Mouse (Mus musculus) kidney, adult 11 months (tissue): ENCODE measurements around the gene Sftpd.

Experiments
- DNase-seq: peaks from one replicate; pipeline ENCODE4 v3.0.0; 2022

The Sftpd gene

DNA sequence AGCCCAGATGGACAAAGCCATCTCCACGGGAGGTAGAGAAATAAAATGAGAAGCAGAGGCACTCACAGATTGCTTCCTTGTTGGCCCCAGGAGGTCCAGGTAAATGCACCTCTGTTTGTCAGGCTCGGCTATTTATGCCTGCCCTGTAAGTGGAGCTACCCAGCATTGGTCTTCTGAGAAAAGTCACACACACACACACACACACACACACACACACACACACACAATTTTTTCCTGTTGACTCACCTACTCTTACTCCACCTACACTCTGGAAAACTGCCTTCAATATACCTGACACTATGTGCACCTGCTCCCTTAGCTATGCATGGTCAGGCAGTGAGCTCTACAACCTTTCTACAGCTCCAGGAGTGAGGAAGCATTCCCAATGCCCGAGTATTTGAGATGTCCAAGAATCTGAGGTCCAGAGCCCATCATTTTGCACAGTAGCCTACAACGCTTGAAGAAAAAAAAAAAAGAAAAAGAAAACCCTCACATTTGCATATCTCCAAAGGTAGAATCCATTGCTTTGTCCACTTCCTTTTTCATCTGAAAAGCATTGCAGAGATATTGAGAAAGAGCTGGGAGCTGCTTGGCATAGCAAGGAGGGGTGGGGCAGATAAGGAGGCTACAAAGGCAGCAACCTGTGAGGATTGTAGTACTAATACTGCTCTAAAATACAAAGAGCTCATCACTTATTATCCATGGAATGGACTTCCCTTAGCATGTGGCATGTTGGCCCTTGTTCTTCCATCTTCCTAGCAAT is at the start of gene Sftpd:
Gene Sftpd, minus strand, starts transcription at position 91 of the 763 bp plus-strand sequence.
- no peak for DNase-seq

DNA sequence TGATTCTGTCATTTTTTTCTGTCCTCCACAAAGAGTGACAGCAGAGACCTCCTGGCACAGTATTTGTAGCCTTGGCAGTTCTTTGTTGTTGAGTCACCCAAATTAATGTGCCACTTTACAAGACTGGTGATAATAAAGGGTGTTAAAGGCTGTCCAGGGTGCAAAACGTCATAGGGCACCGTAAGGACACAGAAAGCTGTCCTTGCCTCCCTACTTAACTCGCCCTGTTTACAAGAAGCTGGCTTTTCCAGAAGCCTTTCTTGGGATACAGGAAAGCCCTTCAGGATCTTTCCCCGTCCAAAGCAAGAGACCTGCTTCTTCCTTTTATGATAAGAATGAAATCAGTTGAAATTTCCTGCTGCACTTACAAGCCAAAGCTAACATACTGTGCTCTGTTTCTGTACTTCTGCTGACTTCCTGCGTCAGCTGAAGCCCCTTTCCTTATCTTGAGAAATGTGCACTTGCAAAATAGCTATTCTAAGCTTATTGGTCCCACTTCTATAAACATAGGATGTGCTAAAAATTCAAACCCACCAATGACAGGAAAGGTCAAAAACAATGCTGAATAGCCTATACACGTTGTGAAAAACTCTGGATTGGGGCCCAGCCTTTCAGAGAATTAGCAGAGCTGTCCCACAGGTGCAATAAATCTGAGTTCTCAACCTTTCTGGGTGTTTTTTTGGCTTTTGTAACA is 13.2 kb upstream of the Sftpd start:
- DNase-seq: no peak

DNA sequence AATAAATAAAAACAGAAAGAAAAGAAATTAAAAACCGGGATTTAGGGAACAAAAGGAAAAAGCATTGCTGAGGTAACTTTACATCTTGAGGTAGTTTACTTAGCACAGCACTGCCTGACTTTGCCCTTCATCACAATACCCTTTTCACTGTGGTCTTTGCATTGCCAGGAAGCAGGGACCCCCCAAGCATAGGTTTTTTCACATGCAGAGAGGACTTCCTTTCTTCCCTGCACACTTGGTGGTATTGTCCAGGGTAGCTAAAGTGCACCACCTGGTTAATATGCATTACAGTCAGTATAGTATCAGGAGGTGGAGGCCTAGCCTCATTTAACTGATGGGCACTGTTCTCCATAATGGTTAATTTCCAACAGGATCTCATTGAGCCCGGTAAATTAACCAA is 4.5 kb upstream of the Sftpd start:
- no peak for DNase-seq

DNA sequence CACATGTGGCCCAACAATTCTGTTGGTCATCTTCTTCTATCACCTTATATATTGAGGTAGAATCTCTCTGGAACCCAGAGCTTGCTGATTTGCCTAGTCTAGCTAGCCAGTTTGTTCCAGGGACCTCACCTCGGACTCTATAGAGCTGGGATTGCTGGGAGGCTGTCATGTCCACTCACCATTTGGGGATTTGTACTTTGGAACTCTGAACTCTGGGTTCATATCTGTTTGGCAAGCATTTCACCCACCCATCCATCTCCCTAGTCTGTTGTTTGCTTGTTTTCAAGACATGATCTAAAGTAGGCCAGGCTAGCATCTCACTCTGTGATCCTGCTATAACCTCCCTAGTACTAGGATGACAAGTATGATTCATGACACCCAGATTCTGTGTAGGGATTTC is 10.1 kb downstream of the Sftpd start:
- no peak for DNase-seq

DNA sequence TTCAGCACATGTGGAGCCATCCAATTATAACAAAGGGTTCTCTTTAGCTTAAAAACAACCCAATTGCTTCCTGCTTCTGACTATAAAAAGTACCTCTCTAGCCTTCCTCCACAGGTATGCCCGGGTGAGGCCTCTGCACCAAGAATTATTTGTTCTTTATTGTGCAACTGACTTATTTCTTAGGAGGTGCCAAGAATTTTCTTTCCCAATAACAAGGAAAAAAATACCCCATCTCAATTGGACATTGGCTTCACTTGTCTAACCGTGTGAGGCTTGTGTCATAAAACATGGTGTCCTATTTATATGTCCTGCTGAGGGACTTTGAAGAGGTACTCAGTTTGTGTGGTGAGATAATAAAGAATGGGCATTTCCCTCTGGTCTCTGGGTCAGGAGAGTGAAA is 14.4 kb downstream of the Sftpd start:
- DNase-seq: no peak

DNA sequence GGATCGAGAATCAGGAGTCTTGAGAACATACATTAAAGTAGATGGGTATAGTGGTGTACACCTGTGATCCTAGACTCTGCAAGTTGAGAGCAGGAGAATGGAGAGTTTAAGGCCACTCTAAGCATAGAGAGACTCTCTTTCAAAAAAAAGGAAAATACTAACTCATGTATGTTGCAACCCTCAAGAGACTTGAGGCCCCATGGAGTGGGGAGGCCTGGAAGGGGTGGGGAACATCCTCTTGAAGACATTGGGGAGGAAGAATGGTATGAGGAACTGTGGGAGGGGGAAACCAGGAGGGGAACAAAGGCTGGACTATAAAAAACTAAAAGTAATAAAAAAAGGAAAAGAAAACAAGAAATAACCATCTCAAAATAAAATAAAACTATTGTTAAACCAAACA is 16.4 kb downstream of the Sftpd start:
- no peak for DNase-seq

DNA sequence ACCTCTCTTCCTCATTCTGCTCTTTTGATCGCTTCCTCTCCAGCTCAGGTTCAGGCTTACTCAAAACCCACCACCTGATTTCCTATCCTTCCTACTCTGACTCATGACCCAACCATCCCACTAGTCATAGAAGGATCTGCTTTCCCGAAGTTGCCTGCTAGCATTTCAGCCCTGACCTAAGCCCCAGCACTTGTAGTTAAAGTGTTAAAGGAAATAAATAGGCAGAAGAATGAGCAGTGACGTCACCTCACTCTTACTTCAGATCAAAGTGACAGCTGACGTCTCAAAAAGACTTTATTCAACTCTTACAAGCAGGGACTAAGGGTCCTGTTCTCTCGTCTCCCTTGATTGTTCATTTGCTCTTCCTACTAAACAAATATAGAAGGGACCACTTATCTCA is 17.7 kb downstream of the Sftpd start:
- DNase-seq: no peak

DNA sequence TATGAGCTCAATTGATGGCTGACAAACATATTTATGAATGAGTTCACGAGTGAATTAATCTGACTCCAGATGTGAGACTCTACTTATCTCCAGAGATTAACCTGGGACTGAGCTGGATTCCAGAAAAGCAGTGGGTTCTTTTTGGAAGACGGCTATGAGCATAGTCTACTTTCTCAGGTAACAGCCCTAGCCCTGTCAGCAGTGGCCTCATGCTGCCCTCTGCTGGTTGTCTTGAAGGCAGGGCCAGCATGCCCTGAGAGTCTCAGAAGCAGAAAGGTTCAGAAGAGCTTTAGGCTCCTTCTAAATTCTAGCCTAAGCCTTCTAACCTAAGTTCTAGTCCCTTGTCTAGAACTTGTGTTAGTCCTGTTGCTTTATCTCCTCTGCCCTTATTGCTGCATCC is 22.3 kb downstream of the Sftpd start:
- DNase-seq: peak; percentile 11

DNA sequence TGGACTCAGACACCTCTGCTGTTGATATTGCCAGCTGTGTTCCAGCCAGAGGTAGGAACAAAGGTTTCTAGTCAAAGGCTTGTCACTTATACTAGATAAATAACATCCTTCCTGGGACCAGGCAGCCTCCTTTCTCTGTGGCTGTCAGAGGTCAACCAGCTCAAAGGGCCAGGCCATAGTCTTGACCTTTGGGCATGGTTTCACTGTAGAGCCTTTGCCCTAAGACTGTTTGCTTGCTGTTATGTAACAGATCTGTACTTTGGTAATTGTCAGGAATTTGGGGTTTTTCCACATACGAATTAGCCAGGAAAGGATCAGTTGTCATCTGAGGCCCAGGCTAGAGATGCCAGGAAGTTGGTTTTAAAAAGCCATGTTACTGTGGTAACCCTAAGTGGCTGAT is 24.2 kb downstream of the Sftpd start:
- DNase-seq: peak; percentile 79

DNA sequence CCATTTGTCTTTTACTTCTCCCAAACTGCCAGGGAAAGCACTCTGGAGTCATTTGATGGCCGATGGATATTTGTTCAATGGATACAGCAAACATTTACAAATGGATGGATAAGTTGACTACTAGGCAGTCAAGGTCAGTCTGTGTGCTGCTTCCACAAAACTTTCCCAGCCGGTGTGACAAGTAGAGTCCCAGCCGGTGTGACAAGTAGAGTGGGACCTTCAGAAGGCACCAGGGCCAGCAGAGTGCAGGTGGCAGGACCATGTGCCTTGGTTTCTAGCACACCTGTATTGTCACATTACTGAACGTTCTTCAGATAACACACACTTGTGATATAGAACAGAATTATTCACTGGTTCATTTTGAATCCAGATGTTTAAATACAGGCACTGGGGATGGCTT is 24.9 kb downstream of the Sftpd start:
- DNase-seq: no peak

DNA sequence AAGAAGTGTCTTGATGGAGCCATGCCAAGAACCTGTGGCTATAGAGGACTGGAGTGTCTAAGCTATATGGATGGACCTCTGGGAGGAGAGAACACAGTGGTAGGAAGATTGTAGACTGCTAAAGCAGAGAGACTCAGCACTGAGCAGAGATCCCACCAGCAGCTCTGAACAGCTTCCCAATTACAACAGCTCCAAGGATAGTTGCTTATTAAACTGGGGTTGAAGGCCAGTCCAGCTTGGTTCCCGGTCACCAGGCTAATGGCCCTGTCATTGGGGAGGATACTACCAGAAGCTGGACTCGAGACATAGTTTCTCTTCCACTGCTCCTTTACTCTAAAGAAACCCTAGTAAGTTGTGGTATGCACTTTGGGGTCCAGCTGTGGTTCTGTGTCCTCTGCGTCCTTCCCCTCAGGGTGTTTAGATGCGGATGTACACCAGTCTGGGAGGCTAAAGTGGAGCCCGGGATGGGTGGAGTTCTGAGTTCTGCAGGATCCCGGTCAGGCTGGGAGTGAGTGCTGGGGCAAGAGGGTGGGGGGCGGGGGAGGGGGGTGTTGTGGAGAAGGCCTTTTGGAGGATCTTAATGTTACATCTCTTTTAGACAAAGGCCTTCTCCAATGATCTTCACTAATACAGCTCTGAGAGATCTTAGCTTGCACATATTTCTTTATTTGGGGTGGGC is 33.6 kb downstream of the Sftpd start, which contains the start of gene Mbl1:
Gene Mbl1, plus strand, starts transcription at position 239 of the 679 bp plus-strand sequence.
- DNase-seq: peak; percentile 51

DNA sequence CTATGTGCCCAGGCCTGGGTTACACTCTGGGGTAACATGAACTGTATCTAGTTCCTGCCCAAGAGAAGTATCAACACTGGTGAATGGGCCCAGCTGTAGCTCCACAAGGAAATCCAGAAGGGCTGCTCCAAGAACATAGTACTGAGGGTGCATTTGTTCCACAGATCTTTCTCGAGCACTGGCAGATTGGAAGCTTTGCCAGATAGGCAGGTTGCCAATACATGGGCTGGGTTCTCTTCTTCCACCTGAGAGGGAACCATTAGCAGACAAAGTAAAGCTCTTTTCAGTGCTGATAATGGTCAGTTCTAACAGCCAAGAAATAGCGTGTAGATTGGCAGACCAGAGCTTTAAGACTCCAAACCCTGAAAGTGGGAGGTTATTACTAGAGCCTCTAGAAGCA is 37.6 kb downstream of the Sftpd start:
- no peak for DNase-seq

DNA sequence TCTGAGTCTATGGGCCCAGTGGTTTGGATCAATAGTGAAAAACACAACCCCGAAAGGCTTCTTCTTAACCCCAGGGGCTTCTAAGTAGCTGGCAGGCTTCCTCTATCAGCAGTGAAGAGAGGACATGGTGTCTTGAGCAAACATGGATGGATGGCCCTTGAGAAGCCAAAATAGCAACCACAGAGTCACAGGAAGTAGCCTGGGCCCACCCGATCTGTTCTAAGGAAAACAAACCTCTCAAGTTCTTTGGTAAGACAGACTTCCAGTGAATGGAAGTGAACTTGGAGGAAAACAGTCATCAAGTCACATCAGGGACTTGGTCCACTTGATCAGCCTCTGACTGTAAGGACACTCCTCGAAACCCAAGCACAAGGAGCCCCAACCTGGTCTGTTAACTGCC is 38.0 kb downstream of the Sftpd start:
- no peak for DNase-seq

DNA sequence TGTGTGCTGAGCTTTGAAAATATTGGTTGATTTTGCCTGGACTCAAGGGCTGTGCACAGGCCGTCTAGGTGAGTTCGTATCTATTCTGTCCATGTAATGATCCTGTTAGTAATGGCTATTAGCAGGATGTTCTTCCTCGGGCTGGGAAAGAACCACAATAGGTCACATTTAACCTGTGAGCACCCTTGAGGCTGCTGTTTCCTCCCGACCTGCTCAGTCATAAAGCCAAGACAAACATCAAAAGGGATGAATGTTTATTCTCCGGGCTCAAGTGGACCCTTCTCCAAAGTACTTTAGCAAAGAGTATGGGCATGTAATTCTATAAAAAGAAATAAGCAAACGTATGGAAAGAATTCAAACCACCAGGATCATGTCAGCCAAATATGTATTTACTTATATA is 38.9 kb downstream of the Sftpd start:
- DNase-seq: no peak

DNA sequence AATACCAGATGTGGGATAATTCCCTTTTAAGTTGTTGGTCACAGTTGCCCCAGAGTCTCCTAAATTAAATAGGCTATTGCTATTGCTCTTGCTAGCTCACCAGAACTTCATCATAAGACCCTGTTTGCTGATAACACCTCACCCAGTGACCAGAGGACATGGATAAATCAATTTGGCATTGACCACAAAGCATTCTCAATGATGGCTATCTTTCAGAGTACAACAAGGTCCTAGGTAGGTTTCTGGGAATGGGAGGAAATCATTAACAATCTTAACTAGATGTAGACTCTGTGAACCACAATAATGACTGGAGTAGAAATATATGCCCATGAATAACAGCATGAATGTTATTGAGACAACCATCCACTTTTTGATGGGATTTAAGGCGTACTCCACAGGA is 44.3 kb downstream of the Sftpd start:
- DNase-seq: no peak

DNA sequence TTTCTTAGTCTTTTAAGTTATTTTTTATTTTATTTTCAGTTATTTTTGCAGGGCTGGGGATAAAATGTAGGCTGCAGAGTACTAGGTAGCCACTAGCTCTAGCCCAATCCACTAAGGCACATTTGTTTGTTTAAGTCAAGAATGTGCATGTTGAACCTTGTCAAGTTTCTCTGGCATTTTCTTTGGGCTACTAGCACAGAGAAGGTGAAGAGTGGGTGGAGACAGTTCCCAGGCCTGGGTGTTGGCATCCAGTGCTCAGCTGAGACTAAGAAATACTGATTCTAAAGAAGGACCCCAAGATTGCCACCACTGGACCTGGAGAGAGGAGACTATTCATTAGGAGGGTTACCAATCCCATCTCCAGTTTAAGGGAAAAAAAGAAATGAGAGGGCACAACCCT is 47.9 kb downstream of the Sftpd start:
- DNase-seq: no peak

DNA sequence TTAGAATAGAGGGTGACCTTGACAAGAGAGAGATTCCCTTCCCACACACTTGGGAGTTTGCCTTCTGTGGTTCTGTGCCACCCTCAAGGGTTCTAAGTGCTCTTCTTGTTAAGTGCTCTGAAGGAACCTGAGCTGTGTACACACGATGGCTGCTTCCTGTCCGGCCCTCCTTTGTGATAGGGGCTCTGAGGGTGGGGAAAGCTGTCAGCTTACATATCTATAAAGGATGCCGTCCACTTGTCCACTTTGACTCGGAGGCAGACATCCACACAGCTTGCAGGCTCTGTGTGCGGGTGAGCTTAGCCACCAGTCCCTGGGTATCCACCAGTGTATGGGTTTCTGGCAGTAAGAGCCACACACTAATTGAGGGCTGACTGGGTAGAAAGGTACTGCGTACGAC is 53.4 kb downstream of the Sftpd start, which contains the start of gene Sftpa1:
Gene Sftpa1, plus strand, starts transcription at position 243 of the 400 bp plus-strand sequence.
- DNase-seq: no peak

DNA sequence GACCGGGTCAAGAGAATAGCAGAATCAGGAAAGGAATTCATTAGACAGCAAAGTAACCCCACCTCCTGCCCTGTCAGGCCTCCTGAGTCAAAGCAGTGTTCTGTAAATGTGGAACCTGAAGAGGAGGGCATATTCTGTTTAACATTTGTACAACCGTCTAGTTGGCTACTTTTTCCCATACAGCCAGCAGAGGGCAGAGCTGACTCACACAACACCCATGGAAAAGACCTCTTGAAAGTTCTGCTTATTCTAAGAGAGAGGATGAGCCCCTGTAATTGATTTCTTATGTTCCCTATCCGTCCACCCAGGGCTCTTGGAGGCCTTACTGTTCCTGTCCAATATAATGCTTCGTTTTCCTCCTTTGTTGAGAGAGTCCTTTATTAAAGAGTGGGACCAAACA is 57.0 kb downstream of the Sftpd start:
- peak; percentile 8 for DNase-seq

DNA sequence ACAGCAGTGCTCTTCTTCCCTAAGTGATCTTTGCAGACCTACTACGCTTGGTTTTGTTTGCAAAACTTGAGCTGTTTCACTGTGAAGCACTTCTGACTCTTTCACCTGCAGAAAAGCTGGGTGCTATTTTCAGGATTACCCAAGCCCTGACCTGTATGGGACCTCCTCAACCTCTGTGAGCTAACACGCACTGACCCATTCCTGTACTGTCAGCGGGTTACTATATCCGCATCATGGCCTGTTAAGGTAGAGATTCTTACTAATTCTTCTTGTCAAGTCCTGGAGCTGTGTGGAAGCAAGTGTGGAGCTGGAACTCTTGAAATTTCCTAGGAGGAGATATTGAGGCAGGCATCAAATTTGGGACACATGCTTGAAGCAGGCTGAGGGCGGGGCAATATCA is 60.3 kb downstream of the Sftpd start:
- DNase-seq: no peak
